Mouse (Mus musculus) hindbrain, embryonic 10.5 days (tissue): Measurements from ENCODE around the gene Retnla. TPM values are rescaled to one million over a fixed set of nuclear protein-coding genes. Genes with fewer than 3 reads are reported as not detected.

Experiments
- DNase-seq: peaks from one replicate; pipeline ENCODE4 v3.0.0-alpha.2; 2017; ENCODE audit warnings: low spot score
- H3K27ac ChIP-seq: fragments of 300-500 bp; sonication (generic); 2 replicates; pipeline ENCODE4 v1.5.1; 2016; ENCODE audit warnings: mild to moderate bottlenecking, moderate library complexity
- H3K27me3 ChIP-seq: fragments of 300-500 bp; sonication (generic); 2 replicates; pipeline ENCODE4 v1.6.1; 2016; ENCODE audit warnings: mild to moderate bottlenecking; ENCODE audit not compliant: poor library complexity, insufficient read depth, severe bottlenecking
- H3K36me3 ChIP-seq: fragments of 300-500 bp; sonication (generic); 2 replicates; pipeline ENCODE4 v1.6.1; 2016; ENCODE audit warnings: mild to moderate bottlenecking, moderate library complexity
- H3K4me1 ChIP-seq: fragments of 300-500 bp; sonication (generic); replicated peaks from 2 replicates; pipeline ENCODE4 v1.6.1; 2016; ENCODE audit warnings: mild to moderate bottlenecking
- H3K4me3 ChIP-seq: fragments of 300-500 bp; sonication (generic); 2 replicates; pipeline ENCODE4 v1.5.1; 2016; ENCODE audit warnings: mild to moderate bottlenecking, moderate library complexity
- H3K9me3 ChIP-seq: fragments of 300-500 bp; sonication (generic); 2 replicates; pipeline ENCODE4 v1.6.1; 2016; ENCODE audit warnings: mild to moderate bottlenecking, moderate library complexity
- WGBS: fragments of 180-500 bp; shearing (Covaris S2); methylation state at CpG from one replicate; pipeline ENCODE4 v1.1.7; 2016; 5-methylcytosine and 5-hydroxymethylcytosine counted together
- polyA plus RNA-seq: library from polyadenylated mRNA; unstranded; fragments of >200 nt; fragmentation: Nextera tagmentation; extraction: Ambion mirVana; gene quantifications from 2 replicates; pipeline ENCODE4 v1.2.1, GENCODE M21; 2016

The Retnla gene
- polyA plus RNA-seq: not detected in 2 replicates

- no peak for DNase-seq
- Histone ChIP-seq H3K27me3 (no peaks in the 10 kb centered on the region), H3K27ac (no peak within 1 kb of the TSS), H3K36me3 (no peaks in the 10 kb centered on the region), H3K9me3 (no peaks in the 10 kb centered on the region), H3K4me3 (no peak within 1 kb of the TSS), H3K4me1 (no peaks in the 10 kb centered on the region)
- WGBS: 87% methylated on average over 3 of the region's 3 CpGs
Measured at GRCm38 (mm10) chr16:48842266-48842665, at the start of gene Retnla. TSS of gene Retnla (plus strand) at chr16:48842551.

- Histone ChIP-seq H3K9me3 (no peaks in the 10 kb centered on the region), H3K27me3 (no peaks in the 10 kb centered on the region), H3K36me3 (no peaks in the 10 kb centered on the region), H3K4me1 (no peaks in the 10 kb centered on the region), H3K27ac (no peak overlapping the region), H3K4me3 (no peak overlapping the region)
- WGBS: 85% methylated on average over 3 of the region's 3 CpGs
- no peak for DNase-seq
Measured at GRCm38 (mm10) chr16:48798285-48798684, 44.1 kb upstream of the Retnla start.

- WGBS: 87% methylated on average over 3 of the region's 3 CpGs
- no peaks in the 10 kb centered on the region for H3K27me3 ChIP-seq
Measured at GRCm38 (mm10) chr16:48799470-48799869, 42.9 kb upstream of the Retnla start.

GRCm38 (mm10) chr16:48800906-48801305 is 41.4 kb upstream of the Retnla start:
- H3K4me1 ChIP-seq: no peaks in the 10 kb centered on the region
- DNase-seq: no peak
- H3K27ac ChIP-seq: no peak overlapping the region
- H3K27me3 ChIP-seq: no peaks in the 10 kb centered on the region
- H3K4me3 ChIP-seq: no peak overlapping the region
- 89% methylated on average over 2 of the region's 2 CpGs for WGBS
- no peaks in the 10 kb centered on the region for H3K9me3 ChIP-seq
- H3K36me3 ChIP-seq: no peaks in the 10 kb centered on the region

More at GRCm38 (mm10) chr16:48799470-48799869, 42.9 kb upstream of the Retnla start:
- no peak for DNase-seq
- H3K27ac ChIP-seq: no peak overlapping the region
- no peak overlapping the region for H3K4me3 ChIP-seq
- no peaks in the 10 kb centered on the region for H3K9me3 ChIP-seq
- no peaks in the 10 kb centered on the region for H3K4me1 ChIP-seq
- no peaks in the 10 kb centered on the region for H3K36me3 ChIP-seq

- DNase-seq: no peak
- Histone ChIP-seq H3K27me3 (no peaks in the 10 kb centered on the region), H3K9me3 (no peaks in the 10 kb centered on the region), H3K36me3 (no peaks in the 10 kb centered on the region), H3K4me1 (no peaks in the 10 kb centered on the region), H3K27ac (no peak overlapping the region), H3K4me3 (no peak overlapping the region)
- 82% methylated on average over 1 of the region's 1 CpGs for WGBS
Measured at GRCm38 (mm10) chr16:48805412-48805811, 36.9 kb upstream of the Retnla start.

GRCm38 (mm10) chr16:48806521-48806920 is 35.8 kb upstream of the Retnla start:
- Histone ChIP-seq H3K4me1 (no peaks in the 10 kb centered on the region), H3K4me3 (no peak overlapping the region), H3K9me3 (no peaks in the 10 kb centered on the region), H3K27me3 (no peaks in the 10 kb centered on the region), H3K36me3 (no peaks in the 10 kb centered on the region), H3K27ac (no peak overlapping the region)
- WGBS: 90% methylated on average over 1 of the region's 1 CpGs
- DNase-seq: no peak

GRCm38 (mm10) chr16:48809374-48809773 is 33.0 kb upstream of the Retnla start:
- Histone ChIP-seq H3K4me3 (no peak overlapping the region), H3K36me3 (no peaks in the 10 kb centered on the region), H3K4me1 (no peaks in the 10 kb centered on the region), H3K27ac (no peak overlapping the region), H3K27me3 (no peaks in the 10 kb centered on the region), H3K9me3 (no peaks in the 10 kb centered on the region)
- WGBS: 57% methylated on average over 2 of the region's 2 CpGs
- DNase-seq: no peak

- no peaks in the 10 kb centered on the region for H3K27me3 ChIP-seq
- no peak overlapping the region for H3K27ac ChIP-seq
- no peak for DNase-seq
- no peaks in the 10 kb centered on the region for H3K4me1 ChIP-seq
- H3K36me3 ChIP-seq: no peaks in the 10 kb centered on the region
- H3K9me3 ChIP-seq: no peaks in the 10 kb centered on the region
- 83% methylated on average over 7 of the region's 7 CpGs for WGBS
- no peak overlapping the region for H3K4me3 ChIP-seq
Measured at GRCm38 (mm10) chr16:48811881-48812436, 30.4 kb upstream of the Retnla start.

- Histone ChIP-seq H3K4me3 (no peak within 1 kb of the TSS), H3K27ac (no peak within 1 kb of the TSS), H3K9me3 (no peaks in the 10 kb centered on the region), H3K4me1 (no peaks in the 10 kb centered on the region), H3K27me3 (no peaks in the 10 kb centered on the region), H3K36me3 (no peaks in the 10 kb centered on the region)
- 95% methylated on average over 2 of the region's 2 CpGs for WGBS
- DNase-seq: no peak
Measured at GRCm38 (mm10) chr16:48816695-48817094, 25.7 kb upstream of the Retnla start, which contains the start of gene Retnlb. TSS of gene Retnlb (plus strand) at chr16:48816856.

GRCm38 (mm10) chr16:48818524-48818923 is 23.8 kb upstream of the Retnla start:
- H3K4me3 ChIP-seq: no peak overlapping the region
- H3K4me1 ChIP-seq: no peaks in the 10 kb centered on the region
- H3K36me3 ChIP-seq: no peaks in the 10 kb centered on the region
- 93% methylated on average over 6 of the region's 6 CpGs for WGBS
- no peaks in the 10 kb centered on the region for H3K27me3 ChIP-seq
- no peak overlapping the region for H3K27ac ChIP-seq
- H3K9me3 ChIP-seq: no peaks in the 10 kb centered on the region
- DNase-seq: no peak

GRCm38 (mm10) chr16:48826474-48826873 is 15.9 kb upstream of the Retnla start:
- 91% methylated on average over 3 of the region's 3 CpGs for WGBS
- Histone ChIP-seq H3K36me3 (no peaks in the 10 kb centered on the region), H3K27ac (no peak overlapping the region)

GRCm38 (mm10) chr16:48827625-48828024 is 14.7 kb upstream of the Retnla start:
- no peak for DNase-seq
- H3K27ac ChIP-seq: no peak overlapping the region
- 61% methylated on average over 1 of the region's 1 CpGs for WGBS
- no peaks in the 10 kb centered on the region for H3K4me1 ChIP-seq
- H3K9me3 ChIP-seq: no peaks in the 10 kb centered on the region
- no peaks in the 10 kb centered on the region for H3K36me3 ChIP-seq
- no peak overlapping the region for H3K4me3 ChIP-seq
- no peaks in the 10 kb centered on the region for H3K27me3 ChIP-seq

More at GRCm38 (mm10) chr16:48826474-48826873, 15.9 kb upstream of the Retnla start:
- Histone ChIP-seq H3K27me3 (no peaks in the 10 kb centered on the region), H3K4me1 (no peaks in the 10 kb centered on the region), H3K4me3 (no peak overlapping the region), H3K9me3 (no peaks in the 10 kb centered on the region)
- DNase-seq: no peak

GRCm38 (mm10) chr16:48829060-48829459 is 13.3 kb upstream of the Retnla start:
- Histone ChIP-seq H3K4me1 (no peaks in the 10 kb centered on the region), H3K9me3 (no peaks in the 10 kb centered on the region), H3K27ac (no peak overlapping the region), H3K4me3 (no peak overlapping the region), H3K36me3 (no peaks in the 10 kb centered on the region), H3K27me3 (no peaks in the 10 kb centered on the region)
- no peak for DNase-seq
- WGBS: 87% methylated on average over 4 of the region's 4 CpGs

- Histone ChIP-seq H3K36me3 (no peaks in the 10 kb centered on the region), H3K9me3 (no peaks in the 10 kb centered on the region), H3K4me3 (no peak overlapping the region), H3K27me3 (no peaks in the 10 kb centered on the region), H3K27ac (no peak overlapping the region), H3K4me1 (no peaks in the 10 kb centered on the region)
- 86% methylated on average over 8 of the region's 8 CpGs for WGBS
- DNase-seq: no peak
Measured at GRCm38 (mm10) chr16:48832055-48832454, 10.3 kb upstream of the Retnla start.
